Mouse (Mus musculus) stomach, embryonic 16.5 days (tissue): ENCODE results near the gene Ccdc74a. TPM values are rescaled to one million over a fixed set of nuclear protein-coding genes. Genes with fewer than 3 reads are reported as not detected.
"Not testable (repeated sequence)": the region's sequence is repeated elsewhere in the genome, so short reads cannot be mapped to it uniquely, and the experiment has no call there.

Experiments
- ATAC-seq: fragments of 200-750 bp; cut with Nextera tagmentation; 2 replicates; pipeline ENCODE4 v1.8.0; 2017; ENCODE audit warnings: moderate number of reproducible peaks, moderate TSS enrichment; ENCODE audit not compliant: insufficient read depth, low FRiP score
- H3K27ac ChIP-seq: fragments of 300-500 bp; sonication (generic); 2 replicates; pipeline ENCODE4 v1.5.1; 2014; ENCODE audit warnings: low read length
- H3K27me3 ChIP-seq: fragments of 300-500 bp; sonication (generic); 2 replicates; pipeline ENCODE4 v1.6.1; 2014; ENCODE audit warnings: low read length, control low read depth, mixed read lengths; ENCODE audit not compliant: control insufficient read depth, insufficient read depth
- H3K36me3 ChIP-seq: fragments of 300-500 bp; sonication (generic); 2 replicates; pipeline ENCODE4 v1.6.1; 2014; ENCODE audit warnings: low read length; ENCODE audit not compliant: control insufficient read depth, insufficient read depth
- H3K4me1 ChIP-seq: fragments of 300-500 bp; sonication (generic); 2 replicates; pipeline ENCODE4 v1.6.1; 2014; ENCODE audit warnings: low read length, control low read depth, mixed read lengths; ENCODE audit not compliant: control insufficient read depth, insufficient read depth
- H3K4me2 ChIP-seq: fragments of 300-500 bp; sonication (generic); 2 replicates; pipeline ENCODE4 v1.6.1; 2014; ENCODE audit warnings: low read depth, low read length, mixed read lengths
- H3K4me3 ChIP-seq: fragments of 300-500 bp; sonication (generic); replicated peaks from 2 replicates; pipeline ENCODE4 v1.5.1; 2014; ENCODE audit warnings: mild to moderate bottlenecking, low read length
- H3K9ac ChIP-seq: fragments of 300-500 bp; sonication (generic); 2 replicates; pipeline ENCODE4 v1.6.1; 2014; ENCODE audit warnings: low read length
- H3K9me3 ChIP-seq: fragments of 300-500 bp; sonication (generic); replicated peaks from 2 replicates; pipeline ENCODE4 v1.6.1; 2016; ENCODE audit warnings: low read length, control low read depth; ENCODE audit not compliant: control insufficient read depth
- WGBS: fragments of 180-500 bp; shearing (Covaris S2); extraction: QIAGEN DNeasy Blood & Tissue Kit; methylation state at CpG from one replicate; pipeline ENCODE4 v1.1.7; 2014; 5-methylcytosine and 5-hydroxymethylcytosine counted together
- polyA plus RNA-seq: library from polyadenylated mRNA; unstranded; fragments of >200 nt; fragmentation: Nextera tagmentation; extraction: Ambion mirVana; gene quantifications from 2 replicates; pipeline ENCODE4 v1.2.1, GENCODE M21; 2015

Gene Ccdc74a
- 4.7 and 4.9 TPM in 2 replicates for polyA plus RNA-seq

DNA sequence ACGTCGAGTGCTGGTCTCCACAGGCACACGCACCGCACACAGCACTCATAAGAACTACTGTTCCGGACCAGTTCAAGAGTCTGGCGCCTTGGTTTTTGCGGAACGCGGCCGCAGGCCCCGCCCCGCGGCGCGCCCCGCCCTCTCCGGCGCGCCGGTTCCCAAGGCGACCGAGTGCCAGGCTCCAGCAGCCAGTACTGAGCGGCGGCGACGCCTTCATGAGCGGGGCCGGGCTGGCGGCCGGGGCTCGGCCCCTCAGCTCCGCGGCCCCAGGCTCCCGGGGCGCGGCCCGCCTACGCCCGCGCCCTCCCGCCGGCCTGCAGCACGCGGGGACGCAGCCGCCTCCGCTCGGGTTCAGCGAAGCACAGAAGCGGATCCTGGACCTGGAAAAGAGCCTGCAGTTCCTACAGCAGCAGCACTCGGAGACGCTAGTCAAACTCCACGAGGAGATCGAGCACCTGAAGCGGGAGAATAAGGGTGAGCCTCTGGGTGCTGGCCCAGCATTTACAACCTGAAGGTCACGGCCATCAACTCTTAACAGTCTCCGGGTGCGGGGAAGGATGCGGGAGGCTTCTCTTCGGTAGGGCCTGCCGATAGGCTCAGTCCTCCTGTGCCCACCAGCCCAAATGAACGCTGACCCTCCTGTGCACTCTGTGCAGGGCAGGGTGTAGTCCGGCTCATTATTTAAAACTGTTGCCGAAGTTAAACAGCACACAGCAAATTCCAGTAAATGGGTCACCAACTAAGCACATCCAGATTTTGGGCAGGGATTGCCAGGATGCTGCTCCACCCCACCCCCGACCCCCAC lies at the start of gene Ccdc74a:
Gene Ccdc74a (plus strand): TSS at position 161 of the 805 bp plus-strand sequence.
- peak within 1 kb of the TSS; percentile 57 for H3K4me3 ChIP-seq
- WGBS, result 2% methylated on average over 65 of the region's 65 CpGs
- peak; percentile 97 for ATAC-seq

DNA sequence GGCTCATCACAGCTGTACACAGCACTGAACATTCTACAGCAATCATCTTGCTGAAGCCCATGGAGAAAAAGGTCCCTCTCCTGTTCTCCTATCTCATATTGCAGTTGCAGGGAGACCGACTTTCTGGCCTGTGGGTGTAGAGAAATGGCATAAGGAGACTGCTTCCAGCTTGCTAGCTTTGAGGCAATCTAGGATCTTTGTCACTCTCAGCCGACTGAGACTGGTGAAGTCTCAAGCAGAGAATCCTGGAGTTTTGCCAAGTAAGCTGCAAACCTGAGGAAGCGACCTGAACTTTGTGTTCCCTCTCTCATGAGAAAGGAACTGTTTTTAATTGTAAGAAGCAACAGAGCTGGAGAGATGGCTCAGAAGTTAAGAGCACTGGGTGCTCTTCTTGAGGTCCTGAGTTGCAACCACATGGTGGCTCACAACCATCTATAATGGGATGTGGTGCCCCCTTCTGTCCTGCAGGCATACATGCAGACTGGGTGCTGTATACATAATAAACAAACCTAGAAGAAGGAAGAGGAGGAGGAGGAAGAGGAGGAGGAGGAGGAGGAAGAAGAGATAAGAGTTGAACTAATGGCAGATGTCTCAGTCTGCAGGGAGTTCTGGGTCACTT lies 45.2 kb upstream of the Ccdc74a start:
- Histone ChIP-seq H3K27ac (no peak overlapping the region), H3K4me2 (no peak overlapping the region), H3K9ac (no peak overlapping the region), H3K4me3 (no peak overlapping the region), H3K9me3 (no peaks in the 10 kb centered on the region), H3K4me1 (no peaks in the 10 kb centered on the region), H3K27me3 (no peaks in the 10 kb centered on the region), H3K36me3 (no peaks in the 10 kb centered on the region)
- 54% methylated on average over 3 of the region's 3 CpGs for WGBS
- ATAC-seq, result no peak

More for the DNA sequence above, at the start of gene Ccdc74a:
- peaks cover 15% of the 10 kb centered on the region for H3K36me3 ChIP-seq
- no peaks in the 10 kb centered on the region for H3K9me3 ChIP-seq
- H3K4me1 ChIP-seq, result peaks cover 7% of the 10 kb centered on the region
- peak within 1 kb of the TSS; percentile 29; the same call in 1 of the 2 replicates for H3K27ac ChIP-seq
- H3K9ac ChIP-seq, result peak within 1 kb of the TSS; percentile 75
- H3K4me2 ChIP-seq, result peak within 1 kb of the TSS; percentile 94
- no peaks in the 10 kb centered on the region for H3K27me3 ChIP-seq

DNA sequence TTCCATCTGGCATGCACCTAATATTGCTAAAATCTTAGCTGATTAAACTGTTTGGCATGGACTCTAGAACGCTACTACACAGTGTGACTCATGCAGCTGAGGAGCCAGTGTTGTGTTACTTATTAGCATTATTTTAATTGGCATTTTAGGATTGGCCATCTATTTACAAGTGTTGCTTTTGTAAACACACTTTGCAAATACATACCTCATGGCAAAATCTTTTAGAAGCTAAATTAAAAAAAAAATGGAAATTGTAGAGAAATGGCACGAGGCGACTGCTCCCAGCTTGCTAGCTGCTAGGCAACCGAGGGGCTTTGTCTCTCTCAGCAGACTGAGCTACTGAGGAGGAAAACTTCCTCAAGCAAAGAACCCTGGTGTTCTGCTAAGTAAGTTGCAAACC lies 41.3 kb upstream of the Ccdc74a start:
- ATAC-seq, result no peak
- H3K4me3 ChIP-seq, result no peak overlapping the region
- no peaks in the 10 kb centered on the region for H3K4me1 ChIP-seq
- H3K9ac ChIP-seq, result no peak overlapping the region
- 63% methylated on average over 4 of the region's 4 CpGs for WGBS
- no peaks in the 10 kb centered on the region for H3K27me3 ChIP-seq
- no peak overlapping the region for H3K4me2 ChIP-seq
- H3K36me3 ChIP-seq, result no peaks in the 10 kb centered on the region
- H3K27ac ChIP-seq, result no peak overlapping the region
- H3K9me3 ChIP-seq, result 0 out of 2 replicates have a peak, but pooled peaks cover 3% of the 10 kb centered on the region

DNA sequence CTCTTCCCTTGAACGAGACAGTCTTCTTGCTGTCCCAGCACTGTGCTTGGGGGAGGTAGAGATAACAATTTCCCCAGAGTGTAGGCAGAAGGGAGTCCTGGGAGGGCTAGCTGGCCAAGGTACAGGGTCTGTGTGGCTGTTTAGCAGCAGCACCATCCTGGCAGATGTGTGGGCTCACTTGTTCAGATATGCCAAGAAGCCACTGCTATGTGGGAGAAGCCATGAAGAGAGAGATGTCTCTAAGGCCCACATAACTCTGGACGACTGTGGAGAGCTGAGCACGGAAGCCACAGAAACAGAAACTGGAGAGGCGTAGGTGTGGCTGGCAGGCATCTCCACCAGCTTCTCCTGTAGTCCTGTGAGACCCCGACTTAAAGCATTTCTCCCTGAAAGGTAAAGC lies 40.6 kb upstream of the Ccdc74a start:
- 0 out of 2 replicates have a peak, but pooled peaks cover 3% of the 10 kb centered on the region for H3K9me3 ChIP-seq
- WGBS, result 81% methylated on average over 5 of the region's 5 CpGs
- H3K4me2 ChIP-seq, result no peak overlapping the region
- ATAC-seq, result no peak
- H3K36me3 ChIP-seq, result no peaks in the 10 kb centered on the region
- no peaks in the 10 kb centered on the region for H3K27me3 ChIP-seq
- H3K9ac ChIP-seq, result no peak overlapping the region
- H3K4me1 ChIP-seq, result no peaks in the 10 kb centered on the region
- no peak overlapping the region for H3K27ac ChIP-seq
- H3K4me3 ChIP-seq, result no peak overlapping the region

DNA sequence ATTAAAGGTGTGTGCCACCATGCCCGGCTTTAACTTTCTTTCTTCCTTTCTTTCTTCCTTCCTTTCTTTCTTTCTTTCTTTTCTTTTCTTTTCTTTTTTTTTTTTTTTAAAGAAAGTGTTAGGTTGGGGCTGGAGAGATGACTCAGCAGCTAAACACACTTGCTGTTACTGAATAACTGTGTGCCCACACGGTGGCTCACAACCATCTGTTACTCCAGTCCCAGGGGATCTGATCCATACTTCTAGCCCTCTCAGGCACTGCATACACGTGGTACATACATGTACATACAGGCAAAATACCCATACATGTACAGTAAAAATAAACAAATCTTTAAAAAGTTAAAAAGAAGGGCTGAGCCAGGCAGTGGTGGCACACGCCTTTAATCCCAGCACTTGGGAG lies 34.9 kb upstream of the Ccdc74a start:
- 0 out of 2 replicates have a peak, but pooled peaks cover 3% of the 10 kb centered on the region for H3K9me3 ChIP-seq
- H3K4me3 ChIP-seq, result no peak overlapping the region
- H3K27me3 ChIP-seq, result no peaks in the 10 kb centered on the region
- no peaks in the 10 kb centered on the region for H3K36me3 ChIP-seq
- H3K4me2 ChIP-seq, result no peak overlapping the region
- no peak for ATAC-seq
- no peaks in the 10 kb centered on the region for H3K4me1 ChIP-seq
- no peak overlapping the region for H3K27ac ChIP-seq
- 68% methylated on average over 4 of the region's 4 CpGs for WGBS
- H3K9ac ChIP-seq, result no peak overlapping the region

DNA sequence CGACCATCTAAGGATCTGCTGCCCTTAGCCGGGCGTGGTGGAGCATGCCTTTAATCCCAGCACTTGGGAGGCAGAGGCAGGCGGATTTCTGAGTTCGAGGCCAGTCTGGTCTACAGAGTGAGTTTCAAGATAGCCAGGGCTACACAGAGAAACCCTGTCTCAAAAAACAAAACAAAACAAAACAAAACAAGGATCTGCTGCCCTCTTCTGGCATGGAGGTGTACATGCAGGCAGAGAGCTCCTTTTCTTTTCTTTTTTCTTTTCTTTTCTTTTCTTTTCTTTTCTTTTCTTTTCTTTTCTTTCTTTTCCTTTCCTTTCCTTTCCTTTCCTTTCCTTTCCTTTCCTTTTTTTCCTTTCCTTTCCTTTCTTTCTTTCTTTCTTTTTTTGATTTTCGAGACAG lies 31.5 kb upstream of the Ccdc74a start:
- not testable (repeated sequence) for H3K9ac ChIP-seq, H3K9me3 ChIP-seq, H3K4me2 ChIP-seq, H3K27ac ChIP-seq, H3K4me1 ChIP-seq, H3K27me3 ChIP-seq, H3K36me3 ChIP-seq, ATAC-seq, H3K4me3 ChIP-seq
- 89% methylated on average over 6 of the region's 6 CpGs for WGBS

DNA sequence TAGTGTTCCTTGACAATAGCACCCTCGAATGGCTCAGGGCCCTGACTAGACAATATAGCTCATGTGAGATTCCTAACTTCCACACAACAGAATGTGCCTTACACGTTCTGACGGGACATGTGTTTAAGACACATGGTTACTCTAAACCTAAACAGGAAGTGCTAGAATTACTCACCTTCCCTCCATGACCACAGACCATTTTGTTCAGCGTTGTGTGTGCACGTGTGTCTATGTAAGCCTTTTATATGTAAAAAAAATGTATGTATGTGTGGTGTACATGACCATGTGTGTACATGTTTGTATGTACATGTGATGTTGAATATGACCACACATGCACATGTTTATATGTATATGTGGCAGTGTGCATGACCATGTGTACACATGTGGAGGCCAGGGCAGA lies 30.1 kb upstream of the Ccdc74a start:
- Histone ChIP-seq H3K4me2 (no peak overlapping the region), H3K27ac (no peak overlapping the region), H3K9ac (no peak overlapping the region), H3K36me3 (no peaks in the 10 kb centered on the region), H3K27me3 (no peaks in the 10 kb centered on the region), H3K9me3 (no peaks in the 10 kb centered on the region), H3K4me3 (no peak overlapping the region), H3K4me1 (peaks cover 11% of the 10 kb centered on the region)
- WGBS, result 70% methylated on average over 5 of the region's 5 CpGs
- no peak for ATAC-seq

DNA sequence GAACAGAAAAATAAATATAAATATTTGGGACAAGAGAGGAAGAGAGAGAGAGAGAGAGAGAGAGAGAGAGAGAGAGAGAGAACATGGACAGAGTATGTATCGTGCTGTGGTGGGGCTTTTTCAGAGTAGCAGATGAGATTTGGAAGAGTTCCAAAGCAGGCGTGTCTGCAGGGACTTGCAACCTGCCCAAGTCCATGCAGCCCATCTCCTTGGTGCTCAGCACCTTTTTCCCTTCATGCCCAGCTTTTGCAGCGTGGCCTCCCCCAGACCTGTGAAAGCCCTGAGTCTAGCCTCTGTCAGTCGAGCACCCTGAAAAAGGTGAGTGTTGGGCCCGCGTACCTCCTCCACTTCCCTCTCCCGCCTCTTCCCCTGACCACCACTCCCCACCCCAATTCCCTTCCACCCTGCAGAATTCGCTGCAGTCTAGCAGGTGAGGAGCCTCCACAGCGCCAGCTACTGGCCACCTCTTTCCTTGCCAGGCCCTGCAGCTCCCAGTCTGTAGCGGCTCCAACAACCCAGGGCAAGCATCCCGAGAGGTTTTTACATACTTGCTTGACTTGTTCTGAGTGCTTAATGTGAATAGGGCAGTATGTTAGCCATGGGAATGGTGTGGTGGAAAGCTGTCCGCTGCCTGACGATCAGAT lies 28.2 kb upstream of the Ccdc74a start:
- Histone ChIP-seq H3K27me3 (no peaks in the 10 kb centered on the region), H3K9ac (peak overlapping the region; percentile 39; the same call in 1 of the 2 replicates), H3K4me3 (no peak overlapping the region), H3K36me3 (no peaks in the 10 kb centered on the region), H3K4me1 (peaks cover 11% of the 10 kb centered on the region), H3K9me3 (no peaks in the 10 kb centered on the region), H3K27ac (no peak overlapping the region), H3K4me2 (peak overlapping the region; percentile 32; the same call in 1 of the 2 replicates)
- ATAC-seq, result peak; percentile 53; the same call in 1 of the 2 replicates
- 9% methylated on average over 13 of the region's 13 CpGs for WGBS
